Mouse (Mus musculus) stomach, postnatal 0 days (tissue): ENCODE results near the gene A830031A19Rik.

Source experiments
- CTCF ChIP-seq: IDR thresholded peaks from 2 replicates; pipeline ENCODE4 v1.5.1; 2016; ENCODE audit warnings: antibody characterized with exemption, low read depth, mild to moderate bottlenecking, moderate library complexity
- EP300 ChIP-seq: optimal IDR thresholded peaks from 2 replicates; pipeline ENCODE3; 2016; ENCODE audit warnings: antibody characterized with exemption

GRCm38 (mm10) chr11:24116041-24116440, 41.2 kb upstream of the A830031A19Rik start:
- TF ChIP-seq CTCF, result no peak
- no peak for TF ChIP-seq EP300
